Mouse (Mus musculus): ENCODE results near the gene Yap1. TPM values are rescaled to one million over a fixed set of nuclear protein-coding genes. Genes with fewer than 3 reads are reported as not detected.

Yap1 gene
- polyA plus RNA-seq, 1 experiment from 2014 or later = 34.5 TPM

DNA sequence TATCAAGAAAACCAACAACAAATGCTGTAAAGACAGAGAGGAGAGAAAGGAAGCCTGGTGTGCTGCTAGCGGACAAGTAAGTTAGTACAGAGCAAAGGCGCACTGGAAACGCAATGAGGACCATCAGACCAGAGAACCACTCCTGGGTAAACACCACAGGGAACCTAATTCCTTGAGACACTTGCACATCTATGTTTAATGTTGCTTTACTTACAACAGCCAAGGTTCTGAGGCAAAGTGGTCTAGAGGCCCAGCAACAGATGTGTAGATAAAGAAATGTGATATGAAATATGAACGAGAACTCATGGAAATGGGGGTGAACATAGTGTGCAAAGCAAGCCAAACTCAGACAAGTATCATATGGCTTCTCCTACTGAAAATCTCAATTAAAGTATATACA lies 64.3 kb downstream of the Yap1 start:
- 95% methylated on average over 4 of the region's 4 CpGs for WGBS
- DNase-seq (ENCODE audit: extremely low spot score, low spot score) = no peak

DNA sequence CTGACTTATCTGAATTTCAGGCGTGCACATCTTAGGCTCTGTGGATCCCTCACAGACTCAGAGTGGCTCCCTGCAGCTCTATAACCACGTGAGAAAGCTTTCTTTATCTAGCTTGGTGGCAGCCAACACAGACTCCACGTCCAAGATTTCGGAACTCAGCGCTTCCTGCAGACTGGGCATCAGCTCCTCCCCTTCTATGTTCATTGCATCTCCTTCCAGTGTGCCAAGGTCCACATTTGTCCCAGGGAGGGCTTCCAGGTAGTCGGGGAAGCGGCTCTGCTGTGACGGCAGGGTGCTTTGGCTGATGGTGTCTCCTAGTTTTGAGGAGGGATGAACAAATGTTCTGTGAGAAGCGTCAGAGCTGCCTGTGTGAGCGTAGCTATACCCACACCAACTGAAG lies 70.0 kb downstream of the Yap1 start:
- no peaks in the 10 kb centered on the region for H3K4me1 ChIP-seq
- no peaks in the 10 kb centered on the region for H3K27me3 ChIP-seq (ENCODE audit: poor library complexity, severe bottlenecking)
- WGBS = 96% methylated on average over 10 of the region's 10 CpGs
- no peak overlapping the region for H3K4me3 ChIP-seq
- peaks cover 27% of the 10 kb centered on the region for H3K9me3 ChIP-seq
- no peak for DNase-seq (ENCODE audit: extremely low spot score, low spot score)
- H3K27ac ChIP-seq = no peak overlapping the region
- H3K36me3 ChIP-seq (replicated peaks) = peaks cover 98% of the 10 kb centered on the region

More for the DNA sequence above, 64.3 kb downstream of the Yap1 start:
- H3K27ac ChIP-seq = no peak overlapping the region
- no peak overlapping the region for H3K4me3 ChIP-seq
- H3K27me3 ChIP-seq (ENCODE audit: poor library complexity, severe bottlenecking) = no peaks in the 10 kb centered on the region
- no peaks in the 10 kb centered on the region for H3K4me1 ChIP-seq
- peaks cover 97% of the 10 kb centered on the region for H3K36me3 ChIP-seq (replicated peaks)
- H3K9me3 ChIP-seq = no peaks in the 10 kb centered on the region

DNA sequence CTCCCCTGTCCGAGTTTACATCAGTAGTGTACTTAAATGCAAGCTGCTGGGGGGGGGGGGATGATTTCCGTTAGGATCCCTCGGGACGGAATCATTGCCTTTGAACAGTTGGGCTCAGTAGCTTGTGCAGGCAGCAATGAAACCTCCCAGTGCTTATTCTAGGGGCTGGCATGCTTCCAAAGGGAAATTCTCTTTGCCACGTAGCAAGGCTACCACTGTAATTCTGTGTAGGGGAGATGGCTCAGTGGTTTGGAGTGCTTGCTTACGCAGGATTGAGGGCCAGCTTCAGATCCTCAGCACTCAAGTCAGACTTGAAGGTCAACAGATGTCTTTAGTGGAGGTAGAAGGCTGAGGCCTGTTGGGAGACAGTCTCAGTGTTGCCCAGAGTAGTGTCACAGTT lies 74.8 kb downstream of the Yap1 start:
- H3K27ac ChIP-seq = no peak overlapping the region
- no peak overlapping the region for H3K4me3 ChIP-seq
- peaks cover 98% of the 10 kb centered on the region for H3K36me3 ChIP-seq (replicated peaks)
- peaks cover 27% of the 10 kb centered on the region for H3K9me3 ChIP-seq
- WGBS = 95% methylated on average over 6 of the region's 6 CpGs
- no peaks in the 10 kb centered on the region for H3K4me1 ChIP-seq
- H3K27me3 ChIP-seq (ENCODE audit: poor library complexity, severe bottlenecking) = no peaks in the 10 kb centered on the region
- no peak for DNase-seq (ENCODE audit: extremely low spot score, low spot score)

- WGBS = 86% methylated on average over 3 of the region's 3 CpGs
- DNase-seq (ENCODE audit: extremely low spot score, low spot score) = no peak
- H3K36me3 ChIP-seq (replicated peaks) = peaks cover 98% of the 10 kb centered on the region
These were observed 75.5 kb downstream of the Yap1 start for GRCm38 (mm10) chr9:7928866-7929265.

DNA sequence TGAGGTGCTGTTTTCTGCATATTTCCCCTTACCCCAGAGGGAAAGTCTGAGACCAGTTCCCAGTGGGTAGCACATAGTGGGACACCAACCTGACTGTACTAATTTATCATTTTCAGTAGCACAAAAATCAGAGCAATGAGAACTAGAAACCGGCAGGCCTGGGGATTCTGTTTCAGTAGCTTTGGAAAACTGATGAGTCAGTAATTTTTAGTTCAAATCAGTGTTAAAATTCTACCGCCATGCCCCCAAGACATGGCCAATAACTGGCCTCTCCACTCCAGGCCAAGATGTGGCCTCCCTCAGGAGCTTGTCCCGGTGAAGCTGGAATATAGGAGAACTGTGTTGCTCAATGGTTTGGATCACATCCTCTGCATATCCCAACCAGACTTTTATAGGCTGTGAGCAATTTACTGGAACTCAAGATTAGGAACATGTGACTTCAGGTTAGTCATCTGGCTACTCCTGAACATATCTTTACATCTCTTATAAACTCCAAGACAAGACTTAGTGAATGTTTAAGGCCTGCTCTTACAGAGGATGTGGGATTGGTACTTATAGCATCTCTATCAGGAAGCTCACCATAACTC lies 76.1 kb downstream of the Yap1 start:
- no peak for DNase-seq (ENCODE audit: extremely low spot score, low spot score)
- no peaks in the 10 kb centered on the region for H3K4me1 ChIP-seq
- no peak overlapping the region for H3K27ac ChIP-seq
- H3K36me3 ChIP-seq (replicated peaks) = peaks cover 92% of the 10 kb centered on the region
- no peaks in the 10 kb centered on the region for H3K27me3 ChIP-seq (ENCODE audit: poor library complexity, severe bottlenecking)
- H3K4me3 ChIP-seq = no peak overlapping the region
- peaks cover 15% of the 10 kb centered on the region for H3K9me3 ChIP-seq
- 91% methylated on average over 3 of the region's 3 CpGs for WGBS

More at GRCm38 (mm10) chr9:7928866-7929265, 75.5 kb downstream of the Yap1 start:
- H3K4me1 ChIP-seq = no peaks in the 10 kb centered on the region
- H3K4me3 ChIP-seq = no peak overlapping the region
- no peaks in the 10 kb centered on the region for H3K27me3 ChIP-seq (ENCODE audit: poor library complexity, severe bottlenecking)
- peaks cover 21% of the 10 kb centered on the region for H3K9me3 ChIP-seq
- no peak overlapping the region for H3K27ac ChIP-seq

GRCm38 (mm10) chr9:7914925-7915324 lies 89.5 kb downstream of the Yap1 start:
- no peaks in the 10 kb centered on the region for H3K27me3 ChIP-seq (ENCODE audit: poor library complexity, severe bottlenecking)
- WGBS = 50% methylated on average over 8 of the region's 8 CpGs
- peaks cover 12% of the 10 kb centered on the region for H3K4me1 ChIP-seq
- no peaks in the 10 kb centered on the region for H3K9me3 ChIP-seq
- H3K4me3 ChIP-seq = peak overlapping the region; percentile 37; the same call in 1 of the 2 replicates
- H3K36me3 ChIP-seq (replicated peaks) = no peaks in the 10 kb centered on the region
- DNase-seq (ENCODE audit: extremely low spot score, low spot score) = no peak
- H3K27ac ChIP-seq = no peak overlapping the region

DNA sequence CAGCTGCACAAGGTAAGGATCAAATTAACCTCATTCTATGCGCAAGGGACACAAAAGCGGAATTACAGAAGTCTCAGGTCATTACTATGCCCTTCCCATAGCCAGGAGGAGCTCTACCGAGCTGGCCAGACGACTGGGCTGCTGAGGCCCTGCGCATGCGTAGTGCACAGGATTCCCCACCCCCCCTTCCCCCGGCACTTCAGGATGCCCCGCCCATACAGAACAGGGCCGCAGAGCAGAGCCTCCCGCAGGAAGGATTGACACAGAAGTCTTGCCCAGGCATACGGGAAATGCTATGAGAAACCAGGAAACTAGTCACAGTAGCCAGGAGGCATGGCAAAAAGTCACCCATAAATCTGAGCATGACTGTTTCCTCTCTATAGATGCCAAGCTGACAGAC lies 89.9 kb downstream of the Yap1 start:
- 6% methylated on average over 11 of the region's 11 CpGs for WGBS
- H3K36me3 ChIP-seq (replicated peaks) = no peaks in the 10 kb centered on the region
- no peaks in the 10 kb centered on the region for H3K9me3 ChIP-seq
- H3K27me3 ChIP-seq (ENCODE audit: poor library complexity, severe bottlenecking) = no peaks in the 10 kb centered on the region
- peak; percentile 83 for DNase-seq (ENCODE audit: extremely low spot score, low spot score)
- H3K4me1 ChIP-seq = peaks cover 12% of the 10 kb centered on the region
- H3K27ac ChIP-seq = peak overlapping the region; percentile 56
- peak overlapping the region; percentile 37 for H3K4me3 ChIP-seq

- Histone ChIP-seq H3K36me3 (replicated peaks) (no peaks in the 10 kb centered on the region), H3K27me3 (ENCODE audit: poor library complexity, severe bottlenecking) (no peaks in the 10 kb centered on the region), H3K4me3 (peak overlapping the region; percentile 37), H3K9me3 (peaks cover 4% of the 10 kb centered on the region; the same call in 1 of the 2 replicates), H3K4me1 (peaks cover 12% of the 10 kb centered on the region), H3K27ac (peak overlapping the region; percentile 56)
- DNase-seq (ENCODE audit: extremely low spot score, low spot score) = no peak
- WGBS = 43% methylated on average over 19 of the region's 19 CpGs
These were observed 90.4 kb downstream of the Yap1 start for GRCm38 (mm10) chr9:7913953-7914352.

DNA sequence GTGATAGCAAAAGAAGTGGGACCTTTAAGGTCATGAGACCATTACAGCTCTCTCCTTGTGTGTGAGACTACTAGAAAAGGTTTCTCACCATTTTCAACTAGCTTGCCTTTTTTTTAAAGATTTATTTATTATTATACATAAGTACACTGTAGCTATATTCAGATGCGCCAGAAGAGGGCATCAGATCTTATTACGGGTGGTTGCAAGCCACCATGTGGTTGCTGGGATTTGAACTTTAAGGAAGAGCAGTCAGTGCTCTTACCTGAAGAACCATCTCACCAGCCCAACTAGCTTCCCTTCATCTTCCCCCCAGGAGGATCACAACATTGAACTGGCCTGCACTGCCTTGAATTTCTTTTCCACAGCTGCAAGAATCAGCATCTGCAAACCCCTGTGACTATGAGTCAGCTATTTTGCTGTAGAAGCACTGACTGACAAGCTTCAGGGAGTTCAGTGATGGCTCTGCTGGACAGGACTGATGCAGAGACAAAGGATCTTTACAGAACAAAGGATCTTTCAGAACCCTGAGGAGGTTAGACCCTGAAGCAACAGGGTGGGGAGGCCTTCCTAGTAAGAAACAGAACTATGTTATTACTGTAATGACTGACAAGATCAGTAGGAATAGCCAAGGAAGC lies 96.9 kb downstream of the Yap1 start:
- H3K27me3 ChIP-seq (ENCODE audit: poor library complexity, severe bottlenecking) = no peaks in the 10 kb centered on the region
- H3K27ac ChIP-seq = no peak overlapping the region
- H3K4me3 ChIP-seq = no peak overlapping the region
- H3K36me3 ChIP-seq (replicated peaks) = no peaks in the 10 kb centered on the region
- 81% methylated on average over 2 of the region's 2 CpGs for WGBS
- peaks cover 2% of the 10 kb centered on the region for H3K4me1 ChIP-seq
- peaks cover 8% of the 10 kb centered on the region; the same call in 1 of the 2 replicates for H3K9me3 ChIP-seq
- DNase-seq (ENCODE audit: extremely low spot score, low spot score) = no peak

DNA sequence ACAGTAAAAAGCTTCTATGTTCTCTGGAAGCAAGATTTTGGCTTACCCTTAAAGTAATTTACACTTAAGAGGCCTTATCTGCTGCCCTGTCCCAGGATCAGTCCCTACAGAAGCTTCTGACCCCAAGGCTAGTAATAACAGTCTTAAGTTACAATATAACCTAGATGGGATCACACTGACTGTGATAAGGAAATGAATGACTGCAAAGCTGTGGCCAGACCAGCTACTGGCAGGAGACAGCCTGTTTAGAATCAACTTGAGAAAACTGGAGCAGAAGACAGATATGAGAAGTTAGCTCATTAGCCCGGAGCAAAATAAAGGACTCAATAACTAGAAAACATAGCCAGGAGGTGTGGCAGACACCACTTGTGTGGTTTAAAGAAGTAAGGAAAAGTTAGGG lies 97.8 kb downstream of the Yap1 start:
- DNase-seq (ENCODE audit: extremely low spot score, low spot score) = no peak

DNA sequence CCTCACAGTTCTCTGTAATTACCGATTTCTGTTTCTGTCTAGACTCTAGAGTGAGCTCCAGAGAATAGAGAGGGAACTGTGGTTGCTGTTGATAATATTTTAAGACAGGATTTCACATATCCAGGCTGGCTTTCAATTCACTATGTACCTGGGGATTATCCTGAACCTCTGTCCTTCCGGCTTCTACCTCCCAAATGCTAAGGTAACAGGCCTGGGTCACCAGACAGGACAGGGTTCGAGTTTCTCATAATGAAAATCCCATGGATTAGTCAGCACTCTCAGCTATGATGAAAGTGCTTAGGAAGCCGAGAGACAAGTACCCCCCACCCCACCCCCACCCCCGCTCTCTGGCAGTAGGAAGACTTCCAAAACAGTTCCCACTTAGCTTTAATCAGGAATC lies 100.6 kb downstream of the Yap1 start:
- Histone ChIP-seq H3K4me1 (peaks cover 12% of the 10 kb centered on the region), H3K9me3 (peaks cover 3% of the 10 kb centered on the region; the same call in 1 of the 2 replicates), H3K4me3 (no peak overlapping the region), H3K27me3 (ENCODE audit: poor library complexity, severe bottlenecking) (no peaks in the 10 kb centered on the region), H3K27ac (no peak overlapping the region; the same call in 1 of the 2 replicates), H3K36me3 (replicated peaks) (no peaks in the 10 kb centered on the region)
- DNase-seq (ENCODE audit: extremely low spot score, low spot score) = no peak
- WGBS = 76% methylated on average over 5 of the region's 5 CpGs

More for the DNA sequence above, 97.8 kb downstream of the Yap1 start:
- Histone ChIP-seq H3K4me1 (peaks cover 9% of the 10 kb centered on the region), H3K9me3 (peaks cover 8% of the 10 kb centered on the region; the same call in 1 of the 2 replicates), H3K4me3 (no peak overlapping the region), H3K36me3 (replicated peaks) (no peaks in the 10 kb centered on the region), H3K27me3 (ENCODE audit: poor library complexity, severe bottlenecking) (no peaks in the 10 kb centered on the region), H3K27ac (no peak overlapping the region)
- 84% methylated on average over 1 of the region's 1 CpGs for WGBS

- H3K36me3 ChIP-seq (replicated peaks) = no peaks in the 10 kb centered on the region
- no peaks in the 10 kb centered on the region for H3K27me3 ChIP-seq (ENCODE audit: poor library complexity, severe bottlenecking)
- no peak overlapping the region; the same call in 1 of the 2 replicates for H3K27ac ChIP-seq
- H3K9me3 ChIP-seq = no peaks in the 10 kb centered on the region
- no peak for DNase-seq (ENCODE audit: extremely low spot score, low spot score)
- H3K4me3 ChIP-seq = no peak overlapping the region
- 87% methylated on average over 2 of the region's 2 CpGs for WGBS
- peaks cover 12% of the 10 kb centered on the region for H3K4me1 ChIP-seq
These were observed 101.1 kb downstream of the Yap1 start for GRCm38 (mm10) chr9:7903262-7903661.

DNA sequence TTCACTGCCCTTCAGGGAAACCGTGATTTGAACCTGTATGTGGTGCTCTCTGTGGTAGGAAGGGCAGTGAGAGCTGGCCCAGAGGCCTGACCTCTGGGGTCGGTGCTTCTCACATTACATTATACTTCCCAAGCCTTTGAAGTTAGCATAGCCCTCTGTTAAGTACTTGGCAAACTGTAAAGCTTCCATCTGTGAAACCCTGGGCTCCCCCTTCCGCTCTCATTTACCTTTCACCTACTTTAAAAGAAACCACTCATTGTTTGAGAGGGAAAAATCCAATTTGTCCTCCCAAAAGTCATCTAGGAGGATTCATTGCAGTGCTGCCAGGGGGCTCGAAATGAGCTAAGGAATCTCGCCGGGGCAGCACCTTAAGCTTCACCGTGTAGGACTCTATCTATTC lies 102.1 kb downstream of the Yap1 start:
- Histone ChIP-seq H3K4me3 (no peak overlapping the region), H3K9me3 (no peaks in the 10 kb centered on the region), H3K27ac (no peak overlapping the region), H3K36me3 (replicated peaks) (no peaks in the 10 kb centered on the region), H3K27me3 (ENCODE audit: poor library complexity, severe bottlenecking) (no peaks in the 10 kb centered on the region), H3K4me1 (peaks cover 12% of the 10 kb centered on the region)
- peak; percentile 15 for DNase-seq (ENCODE audit: extremely low spot score, low spot score)
- 37% methylated on average over 7 of the region's 7 CpGs for WGBS

Measured in forebrain, embryonic 10.5 days (tissue).